Mouse (Mus musculus) ES-E14 (cell line): Measurements from ENCODE around the gene Spcs2.

Experiments
- MAFK ChIP-seq: IDR thresholded peaks from 2 replicates; pipeline ENCODE4 v1.6.1; 2014; ENCODE audit warnings: mild to moderate bottlenecking, low read depth, low read length, inconsistent platforms; ENCODE audit not compliant: insufficient read depth
- ZC3H11A ChIP-seq: IDR thresholded peaks from 2 replicates; pipeline ENCODE4 v1.6.1; 2012; ENCODE audit warnings: low read depth, mild to moderate bottlenecking, inconsistent platforms, low read length, borderline replicate concordance

DNA sequence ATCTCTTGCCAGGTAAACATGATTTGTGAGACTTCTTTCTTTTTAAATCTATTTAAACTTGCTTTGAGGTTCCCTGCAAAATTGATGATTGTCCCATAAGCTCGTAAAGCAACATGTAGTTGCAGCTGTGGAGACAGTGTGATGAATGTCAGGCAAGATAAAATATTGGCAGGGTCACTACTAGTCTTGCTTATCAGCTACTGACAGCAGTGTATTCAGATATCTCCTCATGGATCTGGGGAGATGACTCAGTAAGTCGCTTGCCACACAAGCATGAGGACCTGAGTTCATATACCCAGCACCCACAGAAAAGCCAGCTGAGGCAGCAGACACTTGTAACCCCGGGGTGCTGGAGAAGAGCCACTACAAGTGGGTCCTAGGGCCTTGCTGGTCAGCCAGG is 44.2 kb upstream of the Spcs2 start:
- TF ChIP-seq MAFK = no peak
- TF ChIP-seq ZC3H11A = no peak
